Mouse (Mus musculus) heart, adult 10 weeks (tissue): Measurements from ENCODE around the gene Hpf1. TPM values are rescaled to one million over a fixed set of nuclear protein-coding genes. Genes with fewer than 3 reads are reported as not detected.

Source experiments
- polyA plus RNA-seq: library from polyadenylated mRNA; stranded (reverse); fragments of 350-450 nt; fragmentation: Illumina TruSeq; extraction: RNeasy Lipid Tissue Mini Kit (QIAGEN cat#74804); gene quantifications from one replicate; pipeline ENCODE4 v1.2.3, GENCODE M21; 2014; ENCODE audit warnings: low read depth, low replicate concordance

Gene Hpf1
- 46.7 TPM for polyA plus RNA-seq

DNA sequence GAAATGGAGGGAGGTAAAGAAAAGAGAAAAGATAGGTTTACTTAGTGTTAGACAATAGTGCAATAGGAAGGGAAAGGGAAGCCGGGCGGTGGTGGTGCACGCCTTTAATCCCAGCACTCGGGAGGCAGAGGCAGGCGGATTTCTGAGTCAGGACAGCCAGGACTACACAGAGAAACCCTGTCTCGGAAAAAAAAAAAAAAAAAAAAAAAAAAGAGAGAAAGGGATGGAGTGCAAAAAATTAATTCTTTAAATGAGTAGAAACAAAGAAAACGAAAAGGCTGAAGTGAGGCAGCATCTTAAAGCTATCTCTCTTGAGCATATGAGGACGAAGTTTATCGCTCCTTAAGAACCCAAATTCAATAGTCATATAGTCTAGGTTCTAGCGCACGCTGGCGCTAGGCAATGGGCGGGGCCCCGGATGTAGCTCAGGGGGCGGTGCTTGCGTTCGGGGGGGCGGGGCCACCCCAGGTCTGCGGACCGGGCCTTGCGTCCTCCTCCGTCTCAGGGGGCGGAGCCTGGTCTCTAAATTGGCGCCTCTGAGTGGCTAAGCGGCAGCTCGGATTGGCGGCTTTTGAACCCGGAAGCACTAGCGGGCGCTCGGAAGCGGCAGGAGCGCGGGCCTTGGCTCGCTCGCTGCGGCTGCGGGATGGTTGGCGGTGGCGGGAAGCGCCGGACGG is at the start of gene Hpf1:
TSS of gene Hpf1 (plus strand) at position 576 of the 677 bp plus-strand sequence.

Other genes with a start within 250 kb of the Hpf1 start
- 25.2 TPM for gene Clcn3, start 92.9 kb downstream of the Hpf1 start, polyA plus RNA-seq
- 10.4 TPM for gene Nek1, start 102.8 kb downstream of the Hpf1 start, polyA plus RNA-seq